Mouse (Mus musculus): Measurements from ENCODE around the gene Lpcat2b.

DNA sequence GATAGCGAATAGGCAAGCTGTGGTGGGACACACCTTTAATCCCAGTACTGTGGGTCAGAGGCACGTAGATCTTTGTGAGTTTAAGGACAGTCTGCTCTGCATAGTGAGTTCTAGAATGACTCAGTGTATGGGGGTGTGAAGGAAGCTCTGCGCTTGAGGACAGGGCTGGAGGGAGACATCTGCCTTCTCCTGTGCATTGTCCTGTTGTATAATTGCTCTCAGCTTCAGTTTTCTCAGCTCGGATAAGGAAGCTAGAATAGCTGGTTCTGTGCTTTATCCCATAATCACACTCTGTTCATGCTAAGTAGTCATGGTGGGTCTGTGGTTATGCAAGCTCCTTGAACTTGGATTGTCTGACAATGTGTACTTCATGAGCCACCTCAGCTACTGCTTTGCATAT, 17.4 kb downstream of the Lpcat2b start:
- TF ChIP-seq CTCF (IDR thresholded peaks at IDR 0.05; ENCODE audit: insufficient read depth, low read depth, low read length) (no peak), POLR2A (IDR thresholded peaks at IDR 0.05; ENCODE audit: insufficient read depth, low read depth, low read length) (no peak)

All from olfactory bulb, adult 2 months (tissue).